Mouse (Mus musculus) thymus, postnatal 4 days (tissue): ENCODE data around the gene Cd180.
"Not testable (repeated sequence)": the region's sequence is repeated elsewhere in the genome, so short reads cannot be mapped to it uniquely, and the experiment has no call there.

Source experiments
- DNase-seq: peaks from one replicate; pipeline ENCODE4 v3.0.0; 2021

Cd180 gene

DNA sequence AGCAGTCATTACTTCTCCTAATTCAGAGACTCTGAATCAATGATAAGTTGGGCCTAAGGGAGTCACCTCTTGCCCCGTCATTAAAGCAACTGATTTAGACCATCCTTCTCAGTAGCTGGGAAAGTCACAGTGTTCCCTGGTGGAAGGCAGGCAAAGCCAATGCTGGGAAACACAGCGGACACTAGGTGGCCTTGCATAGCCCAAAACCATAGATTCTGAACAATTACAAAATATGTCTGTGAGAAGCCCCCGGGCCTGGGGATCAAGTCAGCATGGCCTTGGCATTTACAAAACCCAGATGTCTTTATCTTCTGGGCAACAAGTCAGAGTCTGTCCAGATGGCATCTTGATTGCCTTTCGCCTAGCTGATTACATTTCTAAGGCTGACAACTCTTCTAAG lies 8.5 kb upstream of the Cd180 start:
- no peak for DNase-seq

DNA sequence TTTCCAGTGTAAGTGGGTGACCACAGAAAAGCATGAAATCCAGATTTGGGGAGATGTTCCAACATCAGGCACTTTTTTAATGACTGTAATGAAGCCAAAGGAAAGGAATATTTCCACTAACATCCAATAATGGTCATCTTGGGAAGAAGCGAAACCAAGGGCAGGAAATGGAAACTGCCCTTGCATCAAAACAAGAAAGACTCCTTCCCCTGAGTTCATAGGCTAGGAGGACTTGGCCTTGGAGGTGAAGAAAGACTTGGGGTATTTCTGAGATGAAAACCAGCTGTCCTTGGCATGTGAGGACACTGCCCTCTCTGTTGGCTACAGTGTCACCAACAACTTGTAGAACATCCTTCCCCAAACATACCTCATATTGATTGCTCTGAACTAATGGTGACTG lies 5.2 kb upstream of the Cd180 start:
- DNase-seq = no peak

DNA sequence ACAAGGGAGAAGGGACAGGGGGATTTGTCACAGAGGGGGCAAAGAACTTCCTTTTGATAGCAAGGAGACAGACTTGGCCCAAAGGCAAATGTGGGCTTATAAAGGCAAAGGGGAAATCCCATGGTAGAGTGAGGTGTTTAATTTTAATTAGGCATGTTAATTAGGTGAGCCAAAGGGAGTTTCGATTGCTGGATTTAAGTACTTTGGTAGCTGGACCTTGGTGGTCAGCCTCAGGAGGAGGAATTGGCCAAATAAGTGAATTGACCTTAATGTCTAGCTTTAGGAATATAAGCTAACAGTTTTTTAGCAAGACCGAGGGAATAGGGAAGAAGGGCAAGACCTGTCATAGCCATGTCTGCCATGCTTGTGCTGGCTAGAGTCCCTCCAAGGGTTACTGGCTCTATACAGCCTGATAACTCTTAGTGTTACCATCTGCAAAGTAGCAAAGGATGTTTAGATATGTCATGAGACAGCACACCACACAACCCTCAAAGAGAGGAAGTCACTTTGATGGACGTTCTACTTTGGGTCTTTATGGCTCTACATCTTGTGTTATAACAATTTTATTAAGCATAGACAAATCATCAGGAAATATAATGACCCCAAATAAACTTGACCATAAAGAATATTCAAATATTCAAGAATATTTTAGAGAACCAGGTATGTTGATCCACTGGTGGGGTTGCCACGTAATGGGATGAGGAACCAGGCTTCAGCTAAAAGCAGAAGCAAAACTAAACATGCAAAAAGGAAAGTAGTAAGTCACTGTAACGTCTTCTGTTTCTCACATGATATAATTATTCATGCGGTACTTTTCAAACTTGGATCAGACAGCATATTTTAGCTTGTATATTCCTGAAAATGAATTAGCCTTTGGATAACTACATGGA lies 3.9 kb upstream of the Cd180 start:
- no peak for DNase-seq

DNA sequence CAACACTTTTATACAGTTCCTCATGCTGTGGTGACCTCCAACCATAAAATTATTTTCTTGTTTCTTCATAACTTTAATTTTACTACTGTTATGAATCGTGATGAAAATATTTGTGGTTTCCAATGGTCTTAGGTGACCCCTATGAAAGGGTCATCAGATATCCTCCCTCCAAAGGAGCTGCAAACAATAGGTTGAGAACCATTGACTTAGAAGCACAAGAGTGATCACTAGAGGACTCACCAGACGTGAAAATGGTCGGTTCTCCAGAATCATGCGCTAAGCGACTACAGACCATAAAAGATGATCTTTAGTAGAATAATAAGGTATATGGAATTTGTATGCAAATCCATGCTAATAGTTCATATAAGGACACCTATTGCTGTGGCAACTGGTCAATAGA lies 3.2 kb upstream of the Cd180 start:
- no peak for DNase-seq

DNA sequence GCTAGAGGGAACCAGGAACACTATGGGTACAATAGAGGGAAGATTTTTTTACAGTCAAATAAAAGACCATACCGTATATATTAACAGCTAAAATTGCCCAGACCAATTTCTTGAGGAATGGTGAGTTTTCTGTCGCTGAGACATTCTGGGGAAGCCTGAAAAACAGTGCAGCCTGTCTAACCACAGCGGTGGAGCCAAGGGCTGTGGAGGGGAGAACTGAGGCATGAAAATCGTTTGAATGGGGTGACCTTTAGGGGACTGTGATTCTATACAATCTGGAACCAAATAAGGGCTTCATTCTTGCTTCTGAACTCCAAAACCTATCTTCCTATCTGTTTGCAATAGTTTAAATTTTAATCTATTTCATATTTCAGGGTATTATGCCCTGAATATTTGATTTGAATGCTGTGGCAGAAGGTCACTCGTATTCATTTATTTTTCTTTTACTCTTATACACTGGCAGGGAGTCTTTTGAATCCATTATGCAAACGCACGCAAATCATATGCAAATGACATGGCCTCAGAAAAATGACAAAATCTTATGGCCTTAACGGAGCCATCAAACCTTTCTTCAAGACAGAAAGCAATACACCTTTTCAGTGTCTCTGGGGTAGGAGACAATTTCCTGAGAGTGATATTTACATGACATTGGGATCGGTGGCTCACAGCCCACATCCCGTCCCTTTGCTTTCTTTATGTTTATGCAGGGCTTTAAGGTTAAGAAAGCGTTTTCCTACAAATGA lies 1.8 kb upstream of the Cd180 start:
- no peak for DNase-seq

DNA sequence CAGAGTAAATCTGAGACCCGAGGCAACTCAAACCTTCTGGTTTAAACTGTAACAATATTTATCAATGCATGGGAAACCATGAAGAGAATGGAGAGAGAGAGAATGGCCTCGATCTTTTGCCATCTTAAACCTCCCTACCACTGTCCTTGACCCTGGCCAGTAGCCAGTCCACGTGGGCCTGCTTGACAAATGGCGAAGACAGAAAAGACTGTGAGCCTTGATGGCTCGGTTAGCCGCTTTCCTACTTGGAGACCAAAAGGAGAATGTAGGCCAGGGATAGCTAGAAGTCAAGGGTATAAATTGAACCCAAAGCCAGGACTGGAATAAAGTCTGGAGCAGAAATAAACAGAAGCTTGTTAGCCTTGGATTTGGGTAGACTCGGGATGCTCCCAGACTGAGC lies 796 bp downstream of the Cd180 start:
- DNase-seq = no peak

DNA sequence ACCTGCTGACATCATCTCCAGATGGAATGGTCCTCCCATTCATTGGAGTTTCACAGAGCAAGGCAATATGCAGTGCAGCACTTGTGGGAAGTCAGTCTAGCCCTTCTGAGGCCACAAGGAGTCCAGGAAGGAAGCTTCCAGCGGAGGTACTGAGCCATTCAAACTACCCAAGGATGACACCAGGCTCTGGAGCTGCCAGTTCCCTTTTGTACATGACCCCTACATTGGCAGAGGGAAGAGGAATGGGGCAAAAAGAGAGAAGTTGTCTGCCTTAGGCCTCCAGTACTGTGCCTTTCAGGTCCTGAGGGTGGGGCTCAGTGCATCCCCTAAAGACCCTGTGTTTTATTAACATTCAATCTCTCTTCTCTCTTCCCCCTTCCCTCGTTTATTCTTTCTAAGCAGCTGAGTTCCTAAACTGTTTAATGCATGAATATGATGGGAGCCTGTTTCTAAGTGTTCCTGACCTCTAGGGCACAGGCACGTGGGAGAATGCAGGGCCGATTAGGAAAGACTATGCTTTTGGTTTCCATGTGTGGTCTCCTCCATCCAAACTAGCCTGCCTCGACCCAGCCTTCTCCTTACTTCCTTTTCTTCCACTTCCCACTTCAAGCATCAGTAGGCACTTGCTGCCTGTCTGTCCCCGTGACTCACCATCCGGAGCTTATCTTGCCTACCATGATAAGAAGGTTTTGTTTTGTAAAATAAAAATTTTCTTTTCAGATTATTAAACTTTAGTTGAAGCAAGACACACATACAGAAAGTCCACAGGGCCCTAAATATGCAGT lies 2.0 kb downstream of the Cd180 start:
- DNase-seq = no peak

DNA sequence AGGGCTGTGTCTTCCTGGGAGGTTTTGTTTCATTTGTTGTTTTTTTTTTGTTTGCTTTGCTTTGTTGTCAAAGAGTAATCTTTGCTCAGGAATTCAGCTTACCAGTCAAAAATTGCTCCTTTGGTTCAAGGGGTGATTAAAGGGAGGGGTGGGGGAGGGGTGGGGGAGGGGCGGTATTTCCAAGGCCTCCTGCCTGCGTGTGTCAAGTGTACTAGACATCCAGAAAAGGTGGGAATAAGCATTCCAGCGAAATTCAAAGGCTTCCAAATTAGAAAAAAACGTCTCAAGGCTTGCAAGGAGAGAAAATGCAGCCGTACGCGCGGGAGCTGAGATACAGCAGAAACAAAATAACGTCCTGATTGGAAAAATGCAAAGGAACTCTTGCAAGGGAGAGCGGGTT lies 5.0 kb downstream of the Cd180 start:
- DNase-seq = no peak

DNA sequence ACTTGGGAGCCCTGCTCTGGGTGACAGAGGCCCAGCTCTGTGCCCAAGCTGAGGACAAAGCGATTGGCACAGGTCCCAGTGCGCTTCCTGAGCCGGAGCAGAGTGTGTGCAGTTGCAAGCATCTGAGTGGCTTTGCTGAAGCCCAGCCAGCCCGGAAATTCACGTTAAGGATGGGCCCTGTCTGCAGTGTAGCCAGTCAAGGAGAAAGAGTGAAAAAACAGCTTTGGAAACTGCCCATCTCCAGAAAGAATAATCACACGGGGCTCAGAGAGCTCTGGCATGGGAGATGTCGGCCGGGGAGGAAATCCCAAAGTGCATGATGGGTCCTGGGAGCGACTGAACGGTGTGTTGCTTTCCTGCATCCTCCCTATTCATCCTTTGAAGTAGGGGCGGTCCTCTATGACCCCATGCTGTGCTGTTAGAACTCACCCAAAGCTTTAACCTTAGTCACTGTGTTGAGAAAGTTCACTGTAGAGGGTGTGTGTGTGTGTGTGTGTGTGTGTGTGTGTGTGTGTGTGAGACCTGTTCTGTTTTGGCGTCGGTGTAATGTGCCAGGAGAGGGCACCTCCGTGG lies 5.5 kb downstream of the Cd180 start:
- no peak for DNase-seq

DNA sequence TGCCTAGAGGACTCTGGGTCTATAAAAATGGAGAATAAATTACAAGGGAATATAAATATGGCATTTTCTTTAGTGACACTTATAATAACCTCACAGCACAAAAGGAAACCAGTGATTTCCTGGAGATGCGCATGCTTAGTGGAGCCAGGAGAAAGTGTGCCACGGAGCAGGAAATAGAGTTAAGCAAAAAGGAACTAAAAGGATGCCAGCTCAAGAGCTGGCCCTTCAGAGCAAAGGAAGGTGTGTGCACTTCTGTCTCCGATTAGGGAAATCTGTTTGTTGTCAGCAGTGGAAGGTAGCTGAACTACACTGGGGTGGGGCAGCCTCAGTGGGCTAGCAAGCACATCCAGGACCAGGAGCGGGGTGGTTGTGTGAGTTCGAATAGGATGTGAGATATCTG lies 6.8 kb downstream of the Cd180 start:
- DNase-seq = no peak

DNA sequence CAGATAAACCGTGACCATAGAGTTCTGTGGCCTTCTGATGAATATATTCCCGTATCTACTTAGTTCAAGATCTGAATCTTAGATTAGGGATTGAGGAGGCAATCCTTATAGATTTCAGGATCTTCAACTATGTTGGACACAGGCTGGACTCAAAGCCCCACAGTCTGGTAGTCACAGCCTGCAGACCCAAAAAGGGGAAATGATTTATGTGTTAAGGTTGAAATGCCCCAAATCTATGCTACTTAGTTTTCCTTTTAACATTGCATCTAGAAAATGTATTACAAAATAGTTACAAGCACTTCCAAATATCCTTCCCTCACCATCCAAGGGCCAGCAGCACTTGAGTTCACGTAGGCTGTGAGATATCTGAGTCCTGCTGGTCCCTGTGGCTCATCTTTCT lies 7.4 kb downstream of the Cd180 start:
- DNase-seq = no peak

DNA sequence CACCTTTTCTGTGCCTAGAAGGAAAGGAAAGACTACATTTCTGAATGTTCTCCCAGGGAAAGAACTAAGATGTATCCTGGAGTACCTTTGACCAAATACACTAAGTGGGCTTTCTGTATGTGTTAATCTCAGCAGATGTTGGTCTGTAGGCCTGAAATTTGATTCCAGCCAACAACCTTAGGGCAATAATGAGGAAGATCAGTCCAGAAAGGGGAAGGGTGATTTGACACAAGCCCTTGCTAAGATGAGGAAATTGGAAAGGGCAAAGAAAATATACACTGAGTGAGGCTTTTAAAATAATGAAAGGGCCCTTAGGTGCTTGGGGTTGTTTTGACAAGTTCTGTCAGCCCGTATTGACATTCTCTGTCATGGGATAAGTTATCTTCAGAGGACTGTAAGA lies 23.6 kb downstream of the Cd180 start:
- no peak for DNase-seq

DNA sequence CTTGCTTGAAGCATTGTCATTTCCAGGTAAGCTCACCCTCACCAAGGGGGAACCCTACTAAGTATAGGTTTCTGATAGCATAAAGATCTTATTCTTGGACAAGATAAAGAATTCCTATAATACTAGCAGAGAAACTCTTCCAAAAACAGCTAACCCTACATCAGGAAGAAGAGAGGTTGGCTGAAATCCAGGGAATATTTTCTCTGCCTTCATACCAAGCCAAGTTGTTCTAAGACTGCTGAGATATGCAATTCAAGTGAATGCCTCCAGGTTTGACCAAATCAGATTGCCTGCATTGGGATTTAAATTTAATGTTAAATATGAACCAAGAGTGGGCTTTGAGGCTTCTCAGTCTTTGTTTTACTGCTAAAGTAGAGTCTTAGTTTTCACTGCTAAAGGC lies 32.1 kb downstream of the Cd180 start:
- no peak for DNase-seq

DNA sequence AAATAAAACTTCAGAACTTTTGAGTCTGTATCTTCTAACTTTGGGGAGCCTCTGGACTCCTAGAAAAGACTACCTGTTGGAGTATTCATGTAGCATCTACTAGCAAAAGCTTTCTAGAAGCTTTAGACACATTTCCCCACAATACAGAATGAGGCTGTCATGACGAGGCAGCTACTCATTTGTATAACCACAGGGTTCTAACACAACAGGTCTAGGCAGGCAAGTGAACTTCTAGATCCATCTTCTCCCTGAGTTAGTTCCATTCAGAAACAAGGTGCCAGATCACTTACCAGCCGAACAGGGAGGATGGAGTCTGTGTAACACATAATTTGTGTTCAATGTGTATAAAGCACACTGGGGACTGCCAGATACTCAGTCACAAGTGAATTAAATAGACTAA lies 32.5 kb downstream of the Cd180 start:
- DNase-seq = no peak

DNA sequence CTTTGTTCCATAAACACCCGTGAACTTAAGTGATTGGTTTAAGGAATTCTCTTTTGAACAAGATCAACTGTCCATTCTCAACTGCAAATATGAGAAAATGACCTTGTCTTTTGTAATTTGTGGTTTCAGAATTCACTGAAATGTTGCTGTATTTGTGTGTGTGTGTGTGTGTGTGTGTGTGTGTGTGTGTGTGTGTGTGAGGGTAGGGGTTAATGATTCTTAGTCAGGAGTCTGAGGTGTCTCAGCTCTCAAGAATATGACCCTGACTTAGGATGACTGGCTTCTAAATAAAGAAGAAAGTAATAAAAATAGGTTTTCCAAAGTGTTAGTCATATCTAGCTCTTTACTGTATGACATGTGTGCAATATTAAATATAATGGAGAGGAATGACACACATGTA lies 33.5 kb downstream of the Cd180 start:
- no peak for DNase-seq

DNA sequence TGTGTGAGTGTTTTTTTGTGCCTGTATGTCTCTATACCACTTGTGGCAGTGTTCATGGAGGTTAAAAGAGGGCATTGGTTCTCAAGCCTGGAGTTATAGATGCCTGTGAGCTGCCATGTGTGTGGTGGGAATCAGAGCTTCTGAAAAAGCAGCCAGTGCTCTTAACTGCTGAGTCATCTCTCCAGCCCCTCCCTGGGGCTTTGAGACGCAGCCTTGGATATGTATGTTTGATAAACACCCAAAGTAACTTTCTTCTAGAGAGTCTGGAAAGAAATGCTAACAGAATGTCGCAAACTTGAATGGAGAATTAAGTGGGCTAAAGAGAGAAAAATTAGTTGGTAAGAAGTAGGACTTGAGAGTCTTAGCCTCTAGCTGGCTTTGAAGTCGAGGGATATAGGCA lies 34.7 kb downstream of the Cd180 start:
- DNase-seq = no peak

DNA sequence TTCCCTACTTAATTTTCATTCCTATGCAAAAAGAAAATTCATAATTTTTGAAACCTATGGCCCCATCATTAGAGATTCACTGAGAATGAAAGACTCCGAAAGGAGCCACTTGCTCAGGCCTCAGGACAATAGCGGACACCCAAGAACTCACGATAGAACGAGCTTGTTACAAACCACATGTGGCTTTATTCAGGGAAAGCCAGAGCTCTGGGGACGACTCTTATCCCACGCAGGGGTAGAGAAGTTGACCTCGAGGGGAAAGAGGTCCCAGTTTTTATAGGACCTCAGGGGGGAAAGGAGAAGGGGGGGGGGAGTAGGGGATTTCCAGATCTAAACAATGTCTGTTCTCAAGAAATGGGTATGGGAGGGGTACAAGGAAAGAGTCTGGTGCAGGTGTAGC lies 35.6 kb downstream of the Cd180 start:
- DNase-seq = not testable (repeated sequence)

DNA sequence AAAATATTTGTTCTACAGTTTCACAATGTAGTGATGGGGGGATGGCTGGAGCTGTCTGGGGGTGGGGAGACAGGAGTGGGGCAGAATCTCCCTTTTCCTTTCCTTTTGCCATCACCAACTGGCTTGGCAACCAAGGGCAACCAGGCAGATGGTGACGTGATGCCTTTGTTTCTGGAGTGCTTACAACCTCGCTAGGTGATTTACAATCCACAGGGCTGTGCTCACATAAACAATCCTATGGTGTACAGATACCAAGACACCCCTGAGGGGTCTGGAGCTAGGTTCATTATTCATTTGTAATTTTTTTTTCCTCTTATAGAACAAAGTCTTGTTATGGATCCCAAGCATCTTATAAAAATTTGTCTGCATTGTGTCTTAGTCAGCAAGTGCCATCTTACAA lies 39.7 kb downstream of the Cd180 start:
- DNase-seq = no peak

DNA sequence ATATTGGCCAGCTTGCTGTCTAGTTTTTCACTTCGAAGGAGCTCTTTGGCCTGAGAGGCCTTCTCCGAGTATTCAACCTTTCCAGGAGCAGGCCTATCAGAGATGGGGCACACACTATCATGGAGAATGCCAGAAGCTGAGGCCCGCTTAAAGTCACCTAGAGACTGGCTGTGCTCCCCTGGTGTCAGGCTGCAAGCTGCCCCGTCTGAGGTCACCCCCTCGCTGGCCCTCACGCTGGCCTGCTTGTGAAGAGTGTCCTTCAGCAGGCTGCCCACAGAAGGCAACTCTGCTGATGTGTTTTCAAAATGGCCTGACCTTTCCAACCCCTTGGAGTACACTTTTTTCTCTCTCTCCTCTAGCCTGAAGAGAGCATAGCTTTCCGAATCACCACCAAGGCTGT lies 44.5 kb downstream of the Cd180 start:
- DNase-seq = no peak

DNA sequence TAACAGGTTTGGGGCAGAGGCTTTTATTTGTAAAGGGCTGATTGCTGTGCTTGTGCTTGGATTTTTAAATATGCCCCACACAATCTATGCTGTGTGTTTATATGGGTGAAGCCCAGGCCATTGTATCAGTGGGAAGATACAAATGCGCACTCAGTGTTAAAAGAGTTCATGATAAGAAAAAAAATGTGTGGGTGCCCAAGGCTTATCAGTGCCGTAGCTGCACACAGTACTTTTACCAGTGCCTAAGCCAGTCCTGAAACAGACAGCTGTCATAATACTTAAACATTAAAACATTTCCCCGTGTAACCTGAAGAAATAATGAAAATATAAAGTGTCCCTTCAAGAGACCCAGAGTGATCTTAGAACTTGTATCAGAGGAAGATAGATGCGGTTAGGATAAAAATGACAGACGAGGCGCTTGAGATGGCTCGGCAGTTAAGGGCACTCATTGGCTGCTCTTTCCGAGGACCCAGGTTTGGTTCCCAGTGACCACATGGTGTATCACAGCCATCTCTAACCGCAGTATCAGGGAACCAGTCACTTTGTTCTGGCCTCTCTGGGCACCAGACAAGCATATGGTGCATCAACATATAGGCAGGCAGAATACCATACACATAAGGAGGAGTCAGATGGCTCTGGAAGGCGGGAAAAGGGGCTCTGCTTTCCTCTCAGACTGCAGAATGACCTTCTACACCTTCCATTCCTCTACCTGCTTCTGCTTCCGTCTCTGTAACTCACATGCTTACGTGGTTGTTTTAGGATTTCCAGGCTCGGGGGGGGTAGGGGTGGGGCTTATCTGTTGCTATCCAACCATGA lies 46.6 kb downstream of the Cd180 start:
- DNase-seq = no peak

DNA sequence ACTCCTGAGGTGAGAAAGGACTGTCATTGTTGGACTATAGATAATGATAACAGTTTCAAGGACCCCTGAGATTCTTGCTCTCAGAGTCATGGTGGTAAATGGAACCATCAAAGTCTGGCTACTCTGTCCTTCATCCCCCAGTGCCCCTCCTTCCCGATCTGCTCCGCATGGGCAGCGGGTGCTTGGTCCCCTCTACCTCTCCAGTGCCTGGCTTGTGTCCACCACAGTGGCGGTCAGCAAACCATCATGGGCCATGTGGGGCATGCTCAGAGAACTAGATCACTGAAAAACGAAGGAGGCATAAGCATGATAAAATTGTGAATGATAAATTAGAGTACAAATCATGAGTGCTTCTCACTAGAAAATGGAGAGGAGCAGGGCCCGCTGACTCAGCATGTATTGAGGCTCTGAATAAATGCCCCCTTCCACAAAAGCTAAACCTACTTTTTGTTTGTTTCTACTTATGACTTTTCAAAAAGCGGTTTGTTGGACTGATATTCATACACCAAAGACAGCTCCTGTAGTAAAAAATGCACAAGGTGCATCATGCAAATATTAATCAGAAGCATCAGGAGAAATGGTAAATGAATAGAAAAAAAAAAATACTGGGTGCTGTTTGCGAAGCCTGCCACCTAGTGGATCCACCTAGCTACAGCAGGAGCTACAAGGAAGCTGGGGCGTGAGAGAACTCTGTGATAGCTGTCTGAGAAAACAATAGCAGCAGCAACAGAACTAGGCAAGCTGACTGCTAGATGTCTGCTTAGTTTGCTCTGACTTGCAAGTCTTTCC lies 51.3 kb downstream of the Cd180 start:
- DNase-seq = peak; percentile 66

DNA sequence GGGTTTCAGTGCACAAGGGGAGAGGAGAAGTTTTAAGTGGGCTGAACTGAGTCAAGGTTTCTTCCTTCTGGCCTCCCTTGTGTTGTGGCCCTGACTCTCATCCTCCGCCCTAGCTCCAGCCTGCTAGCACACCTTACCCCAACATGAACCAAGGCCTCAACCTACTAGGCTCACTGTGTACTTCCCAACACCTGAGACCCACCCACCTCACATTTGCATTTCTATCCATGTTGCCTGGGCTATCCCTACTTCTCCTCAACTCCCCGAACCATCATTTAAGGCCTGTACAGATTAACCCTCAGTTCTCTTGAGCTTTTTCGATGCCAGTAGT lies 51.9 kb downstream of the Cd180 start:
- DNase-seq = no peak
